Mouse (Mus musculus): ENCODE data around the gene Gm12695. TPM values are rescaled to one million over a fixed set of nuclear protein-coding genes. Genes with fewer than 3 reads are reported as not detected.

Gm12695 gene
- total and polyA plus RNA-seq, 2 experiments from 2014 or later, result not detected

GRCm38 (mm10) chr4:96696614-96697360 lies 88.2 kb downstream of the Gm12695 start:
- Histone ChIP-seq H3K27me3 (ENCODE audit: control insufficient read depth, insufficient read depth, low read length) (no peaks in the 10 kb centered on the region), H3K9me3 (replicated peaks; ENCODE audit: control insufficient read depth, low read length) (no peaks in the 10 kb centered on the region), H3K36me3 (replicated peaks; ENCODE audit: control insufficient read depth, insufficient read depth, low read length) (no peaks in the 10 kb centered on the region), H3K4me2 (ENCODE audit: low read depth, low read length) (0 out of 2 replicates have a peak overlapping the region, but pooled peaks have one; percentile 25), H3K9ac (replicated peaks; ENCODE audit: low read depth, low read length) (no peak overlapping the region), H3K27ac (ENCODE audit: low read depth) (no peak overlapping the region), H3K4me1 (ENCODE audit: control insufficient read depth, insufficient read depth) (no peaks in the 10 kb centered on the region), H3K4me3 (ENCODE audit: low read depth, low read length) (no peak overlapping the region)
- WGBS, result 32% methylated on average over 13 of the region's 13 CpGs
- TF ChIP-seq CTCF (IDR thresholded peaks at IDR 0.05; ENCODE audit: low read depth) (peak; percentile 58), EP300 (IDR thresholded peaks at IDR 0.05; ENCODE audit: low read depth) (no peak)
- DNase-seq (ENCODE audit: low spot score), result no peak
- no peak for ATAC-seq (ENCODE audit: insufficient read depth, low read depth)

- Histone ChIP-seq H3K9ac (replicated peaks; ENCODE audit: low read depth, low read length) (no peak overlapping the region), H3K27ac (ENCODE audit: low read depth) (no peak overlapping the region), H3K27me3 (ENCODE audit: control insufficient read depth, insufficient read depth, low read length) (no peaks in the 10 kb centered on the region), H3K4me3 (ENCODE audit: low read depth, low read length) (no peak overlapping the region), H3K4me1 (ENCODE audit: control insufficient read depth, insufficient read depth) (no peaks in the 10 kb centered on the region), H3K9me3 (replicated peaks; ENCODE audit: control insufficient read depth, low read length) (no peaks in the 10 kb centered on the region), H3K4me2 (ENCODE audit: low read depth, low read length) (no peak overlapping the region), H3K36me3 (replicated peaks; ENCODE audit: control insufficient read depth, insufficient read depth, low read length) (no peaks in the 10 kb centered on the region)
- ATAC-seq (ENCODE audit: insufficient read depth, low read depth) (no peak), DNase-seq (ENCODE audit: low spot score) (no peak)
- TF ChIP-seq CTCF (IDR thresholded peaks at IDR 0.05; ENCODE audit: low read depth) (no peak), EP300 (IDR thresholded peaks at IDR 0.05; ENCODE audit: low read depth) (no peak)
- 63% methylated on average over 2 of the region's 2 CpGs for WGBS
Observed at GRCm38 (mm10) chr4:96687358-96687803, 97.6 kb downstream of the Gm12695 start.

- WGBS, result 25% methylated on average over 2 of the region's 2 CpGs
- H3K4me3 ChIP-seq (ENCODE audit: low read depth, low read length), result no peak overlapping the region
Observed at GRCm38 (mm10) chr4:96683474-96683873, 101.5 kb downstream of the Gm12695 start.

GRCm38 (mm10) chr4:96680966-96681365 lies 104.0 kb downstream of the Gm12695 start:
- no peak overlapping the region for H3K4me3 ChIP-seq (ENCODE audit: low read depth, low read length)
- no peak for TF ChIP-seq EP300 (IDR thresholded peaks at IDR 0.05; ENCODE audit: low read depth)
- TF ChIP-seq CTCF (IDR thresholded peaks at IDR 0.05; ENCODE audit: low read depth), result no peak
- DNase-seq (ENCODE audit: low spot score), result no peak
- H3K27ac ChIP-seq (ENCODE audit: low read depth), result no peak overlapping the region
- no peaks in the 10 kb centered on the region for H3K27me3 ChIP-seq (ENCODE audit: control insufficient read depth, insufficient read depth, low read length)
- no peaks in the 10 kb centered on the region for H3K36me3 ChIP-seq (replicated peaks; ENCODE audit: control insufficient read depth, insufficient read depth, low read length)
- H3K4me2 ChIP-seq (ENCODE audit: low read depth, low read length), result no peak overlapping the region
- no peak overlapping the region for H3K9ac ChIP-seq (replicated peaks; ENCODE audit: low read depth, low read length)
- no peaks in the 10 kb centered on the region for H3K9me3 ChIP-seq (replicated peaks; ENCODE audit: control insufficient read depth, low read length)
- no peaks in the 10 kb centered on the region for H3K4me1 ChIP-seq (ENCODE audit: control insufficient read depth, insufficient read depth)
- no peak for ATAC-seq (ENCODE audit: insufficient read depth, low read depth)

More at GRCm38 (mm10) chr4:96683474-96683873, 101.5 kb downstream of the Gm12695 start:
- peak; percentile 37 for DNase-seq (ENCODE audit: low spot score)
- no peaks in the 10 kb centered on the region for H3K9me3 ChIP-seq (replicated peaks; ENCODE audit: control insufficient read depth, low read length)
- no peak for ATAC-seq (ENCODE audit: insufficient read depth, low read depth)
- no peaks in the 10 kb centered on the region for H3K36me3 ChIP-seq (replicated peaks; ENCODE audit: control insufficient read depth, insufficient read depth, low read length)
- no peaks in the 10 kb centered on the region for H3K27me3 ChIP-seq (ENCODE audit: control insufficient read depth, insufficient read depth, low read length)
- no peak overlapping the region for H3K9ac ChIP-seq (replicated peaks; ENCODE audit: low read depth, low read length)
- H3K4me2 ChIP-seq (ENCODE audit: low read depth, low read length), result no peak overlapping the region
- H3K4me1 ChIP-seq (ENCODE audit: control insufficient read depth, insufficient read depth), result no peaks in the 10 kb centered on the region
- no peak overlapping the region for H3K27ac ChIP-seq (ENCODE audit: low read depth)
- TF ChIP-seq EP300 (IDR thresholded peaks at IDR 0.05; ENCODE audit: low read depth), result no peak
- peak; percentile 57 for TF ChIP-seq CTCF (IDR thresholded peaks at IDR 0.05; ENCODE audit: low read depth)

DNA sequence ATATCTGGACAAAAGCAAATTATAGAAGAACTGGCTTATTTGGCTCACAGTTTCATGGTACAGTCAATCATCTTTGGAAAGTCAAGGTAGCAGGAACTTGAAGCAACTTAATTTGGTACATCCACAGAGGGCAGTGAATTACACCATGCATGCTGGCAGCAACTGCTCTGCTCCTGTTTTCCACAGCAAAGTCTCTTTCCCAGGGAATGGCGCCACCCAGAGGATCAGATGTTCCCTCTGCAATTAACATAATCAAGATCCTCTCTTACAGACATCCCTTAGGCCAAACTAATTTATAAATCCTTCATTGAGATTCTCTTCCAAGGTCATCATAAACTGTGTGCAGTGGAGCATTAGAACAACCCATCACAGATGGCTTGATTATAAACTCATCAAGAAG lies 104.8 kb downstream of the Gm12695 start:
- Histone ChIP-seq H3K9ac (replicated peaks; ENCODE audit: low read depth, low read length) (no peak overlapping the region), H3K4me3 (ENCODE audit: low read depth, low read length) (no peak overlapping the region), H3K4me1 (ENCODE audit: control insufficient read depth, insufficient read depth) (no peaks in the 10 kb centered on the region), H3K4me2 (ENCODE audit: low read depth, low read length) (no peak overlapping the region), H3K27me3 (ENCODE audit: control insufficient read depth, insufficient read depth, low read length) (no peaks in the 10 kb centered on the region), H3K27ac (ENCODE audit: low read depth) (no peak overlapping the region), H3K9me3 (replicated peaks; ENCODE audit: control insufficient read depth, low read length) (no peaks in the 10 kb centered on the region), H3K36me3 (replicated peaks; ENCODE audit: control insufficient read depth, insufficient read depth, low read length) (no peaks in the 10 kb centered on the region)
- DNase-seq (ENCODE audit: low spot score) (no peak), ATAC-seq (ENCODE audit: insufficient read depth, low read depth) (no peak)
- WGBS, result 22% methylated on average over 1 of the region's 1 CpGs
- no peak for TF ChIP-seq EP300 (IDR thresholded peaks at IDR 0.05; ENCODE audit: low read depth)
- TF ChIP-seq CTCF (IDR thresholded peaks at IDR 0.05; ENCODE audit: low read depth), result peak; percentile 34; the same call in 1 of the 2 replicates

Other genes with a start within 250 kb of the Gm12695 start
- gene Cyp2j6, start 231.5 kb downstream of the Gm12695 start, total RNA-seq (2014; rRNA removed; ENCODE audit: low replicate concordance), result 2.6 and 5.1 TPM in 2 replicates
- 4.3 and 4.6 TPM in 2 replicates for gene Cyp2j6, start 231.5 kb downstream of the Gm12695 start, polyA plus RNA-seq (2015; fragmentation: Nextera tagmentation; extraction: Ambion mirVana)
- 0.38 and 0.58 TPM in 2 replicates for gene Cyp2j9, start 193.6 kb downstream of the Gm12695 start, total RNA-seq (2014; rRNA removed; ENCODE audit: low replicate concordance)
- gene Cyp2j9, start 193.6 kb downstream of the Gm12695 start, polyA plus RNA-seq (2015; fragmentation: Nextera tagmentation; extraction: Ambion mirVana), result 0.77 and 1.5 TPM in 2 replicates
- gene Cyp2j5, start 121.0 kb downstream of the Gm12695 start, total RNA-seq (2014; rRNA removed; ENCODE audit: low replicate concordance), result not detected in 2 replicates
- gene Cyp2j5, start 121.0 kb downstream of the Gm12695 start, polyA plus RNA-seq (2015; fragmentation: Nextera tagmentation; extraction: Ambion mirVana), result not detected in 2 replicates

All from heart, postnatal 0 days (tissue).